Mouse (Mus musculus) limb, embryonic 12.5 days (tissue): ENCODE data around the gene Emc6. TPM values are rescaled to one million over a fixed set of nuclear protein-coding genes. Genes with fewer than 3 reads are reported as not detected.

ENCODE experiments used
- ATAC-seq: fragments of 200-750 bp; cut with Nextera tagmentation; 2 replicates; pipeline ENCODE4 v1.8.0; 2017; ENCODE audit warnings: low read depth, moderate TSS enrichment; ENCODE audit not compliant: insufficient number of reproducible peaks, insufficient read depth, low FRiP score, low TSS enrichment
- H3K27ac ChIP-seq: fragments of 300-500 bp; sonication (generic); 2 replicates; pipeline ENCODE4 v1.5.1; 2016; ENCODE audit warnings: mild to moderate bottlenecking, moderate library complexity
- H3K27me3 ChIP-seq: fragments of 300-500 bp; sonication (generic); 2 replicates; pipeline ENCODE4 v1.6.1; 2016; ENCODE audit warnings: mild to moderate bottlenecking, moderate library complexity
- H3K36me3 ChIP-seq: fragments of 300-500 bp; sonication (generic); 2 replicates; pipeline ENCODE4 v1.6.1; 2016; ENCODE audit warnings: mild to moderate bottlenecking, moderate library complexity
- H3K4me1 ChIP-seq: fragments of 300-500 bp; sonication (generic); replicated peaks from 2 replicates; pipeline ENCODE4 v1.6.1; 2016
- H3K4me2 ChIP-seq: fragments of 300-500 bp; sonication (generic); 2 replicates; pipeline ENCODE4 v1.6.1; 2016; ENCODE audit warnings: mild to moderate bottlenecking, moderate library complexity
- H3K4me3 ChIP-seq: fragments of 300-500 bp; sonication (generic); replicated peaks from 2 replicates; pipeline ENCODE4 v1.5.1; 2016; ENCODE audit warnings: mild to moderate bottlenecking
- H3K9ac ChIP-seq: fragments of 300-500 bp; sonication (generic); replicated peaks from 2 replicates; pipeline ENCODE4 v1.6.1; 2016; ENCODE audit warnings: mild to moderate bottlenecking, moderate library complexity
- H3K9me3 ChIP-seq: fragments of 300-500 bp; sonication (generic); 2 replicates; pipeline ENCODE4 v1.6.1; 2016; ENCODE audit warnings: mild to moderate bottlenecking, moderate library complexity
- WGBS: fragments of 180-500 bp; shearing (Covaris S2); methylation state at CpG from one replicate; pipeline ENCODE4 v1.1.7; 2016; 5-methylcytosine and 5-hydroxymethylcytosine counted together
- polyA plus RNA-seq: library from polyadenylated mRNA; unstranded; fragments of >200 nt; fragmentation: Nextera tagmentation; extraction: Ambion mirVana; gene quantifications from 2 replicates; pipeline ENCODE4 v1.2.1, GENCODE M21; 2016

Emc6 gene
- 99.3 and 101 TPM in 2 replicates for polyA plus RNA-seq

DNA sequence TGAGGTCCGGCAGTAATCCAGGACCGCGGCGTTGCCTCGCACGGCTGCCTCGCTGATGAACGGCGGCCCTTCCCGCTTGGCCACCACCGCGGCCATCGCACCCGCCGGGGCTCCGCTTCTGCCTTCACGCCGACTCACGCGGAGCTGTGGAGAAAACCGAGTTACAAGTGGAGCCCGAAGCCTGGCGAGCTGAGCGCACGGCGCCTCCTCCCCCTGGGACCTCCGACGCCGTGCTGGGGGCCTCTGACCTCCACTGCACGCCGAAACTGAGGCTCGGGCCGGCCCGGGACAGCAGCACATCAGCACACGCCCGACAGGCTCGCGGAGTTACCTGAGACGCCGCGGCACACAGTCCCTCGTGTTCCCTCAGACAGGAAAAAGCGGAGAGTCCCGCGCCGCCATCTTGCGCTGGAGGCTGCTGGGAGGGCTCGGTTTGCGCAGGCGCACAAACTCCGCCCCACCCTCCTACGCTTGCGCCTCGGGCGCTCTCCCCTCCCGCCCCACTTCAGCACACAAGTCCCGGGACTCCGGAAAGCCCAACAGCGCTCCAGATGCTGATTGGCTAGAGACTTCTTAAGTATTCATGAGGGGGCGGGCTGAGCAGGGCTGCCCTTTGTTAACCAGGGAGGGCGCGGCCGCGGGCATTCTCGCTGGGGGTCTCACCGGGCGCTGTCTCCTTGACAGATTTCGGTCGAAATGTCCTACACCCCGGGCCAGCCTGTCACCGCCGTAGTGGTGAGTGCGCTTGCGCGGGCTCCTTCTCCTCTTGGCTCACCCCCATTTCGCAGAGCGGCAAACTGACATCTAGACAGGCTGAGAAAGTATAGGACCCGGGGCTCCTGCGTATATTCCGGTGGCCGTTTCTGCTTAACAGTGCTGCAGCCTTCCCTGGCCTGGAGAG is at the start of gene Emc6, which contains the start of gene Tax1bp3:
Gene Emc6 (minus strand): TSS at position 430 of the 901 bp plus-strand sequence.
Gene Tax1bp3 (plus strand): TSS at position 476 of the 901 bp plus-strand sequence.
- peak; percentile 98 for ATAC-seq
- Histone ChIP-seq H3K27ac (peak within 1 kb of the TSS; percentile 96), H3K36me3 (peaks cover 24% of the 10 kb centered on the region), H3K4me2 (peak within 1 kb of the TSS; percentile 76), H3K27me3 (no peaks in the 10 kb centered on the region), H3K9ac (peak within 1 kb of the TSS; percentile 86), H3K4me3 (peak within 1 kb of the TSS; percentile 85), H3K4me1 (peaks cover 31% of the 10 kb centered on the region), H3K9me3 (no peaks in the 10 kb centered on the region)
- under 1% methylated on average over 81 of the region's 81 CpGs for WGBS

- Histone ChIP-seq H3K27ac (no peak overlapping the region), H3K36me3 (no peaks in the 10 kb centered on the region), H3K4me3 (no peak overlapping the region), H3K4me1 (no peaks in the 10 kb centered on the region), H3K27me3 (no peaks in the 10 kb centered on the region), H3K4me2 (no peak overlapping the region), H3K9ac (no peak overlapping the region), H3K9me3 (peaks cover 8% of the 10 kb centered on the region)
- ATAC-seq, result no peak
- WGBS, result 89% methylated on average over 6 of the region's 6 CpGs
Measured at GRCm38 (mm10) chr11:73225856-73226255, 49.0 kb upstream of the Emc6 start.

GRCm38 (mm10) chr11:73223966-73224365 is 47.1 kb upstream of the Emc6 start:
- Histone ChIP-seq H3K27ac (no peak overlapping the region), H3K36me3 (no peaks in the 10 kb centered on the region), H3K27me3 (no peaks in the 10 kb centered on the region), H3K9ac (no peak overlapping the region), H3K4me2 (no peak overlapping the region), H3K9me3 (peaks cover 4% of the 10 kb centered on the region), H3K4me3 (no peak overlapping the region), H3K4me1 (no peaks in the 10 kb centered on the region)
- ATAC-seq, result no peak
- 81% methylated on average over 2 of the region's 2 CpGs for WGBS

- H3K9me3 ChIP-seq, result no peaks in the 10 kb centered on the region
- no peak overlapping the region for H3K9ac ChIP-seq
- no peaks in the 10 kb centered on the region for H3K27me3 ChIP-seq
- H3K4me2 ChIP-seq, result no peak overlapping the region
- no peaks in the 10 kb centered on the region for H3K36me3 ChIP-seq
- no peaks in the 10 kb centered on the region for H3K4me1 ChIP-seq
- no peak for ATAC-seq
- 36% methylated on average over 5 of the region's 5 CpGs for WGBS
- no peak overlapping the region for H3K27ac ChIP-seq
- H3K4me3 ChIP-seq, result no peak overlapping the region
Measured at GRCm38 (mm10) chr11:73222846-73223245, 46.0 kb upstream of the Emc6 start.

GRCm38 (mm10) chr11:73220651-73221050 is 43.8 kb upstream of the Emc6 start:
- no peak overlapping the region for H3K9ac ChIP-seq
- 84% methylated on average over 1 of the region's 1 CpGs for WGBS
- ATAC-seq, result no peak
- no peak overlapping the region for H3K4me2 ChIP-seq
- H3K27me3 ChIP-seq, result no peaks in the 10 kb centered on the region
- H3K36me3 ChIP-seq, result no peaks in the 10 kb centered on the region
- H3K27ac ChIP-seq, result no peak overlapping the region
- no peaks in the 10 kb centered on the region for H3K4me1 ChIP-seq
- H3K9me3 ChIP-seq, result no peaks in the 10 kb centered on the region
- H3K4me3 ChIP-seq, result no peak overlapping the region

DNA sequence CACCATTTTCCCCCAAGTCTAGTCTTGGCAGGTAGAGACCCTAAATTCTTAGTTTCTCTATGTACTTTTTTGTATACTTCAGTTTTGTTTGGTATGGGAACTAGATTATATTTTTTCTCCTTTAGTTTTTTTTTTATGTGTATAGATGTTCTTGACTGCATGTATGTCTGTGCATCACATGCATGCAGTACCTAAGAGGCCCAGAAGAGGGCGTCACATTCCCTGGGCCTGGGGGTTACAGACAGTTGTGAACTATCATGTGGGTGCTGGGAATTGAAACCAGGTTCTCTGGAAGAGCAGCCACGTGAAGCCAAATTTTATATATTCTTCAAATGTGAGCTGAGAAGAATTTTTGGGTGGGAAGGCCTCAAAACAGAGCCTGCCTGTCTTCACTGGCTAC is 42.8 kb upstream of the Emc6 start:
- Histone ChIP-seq H3K9me3 (no peaks in the 10 kb centered on the region), H3K9ac (no peak overlapping the region), H3K27ac (no peak overlapping the region), H3K27me3 (no peaks in the 10 kb centered on the region), H3K36me3 (no peaks in the 10 kb centered on the region), H3K4me1 (no peaks in the 10 kb centered on the region), H3K4me2 (no peak overlapping the region), H3K4me3 (no peak overlapping the region)
- WGBS, result 54% methylated on average over 2 of the region's 2 CpGs
- ATAC-seq, result no peak

- Histone ChIP-seq H3K9me3 (no peaks in the 10 kb centered on the region), H3K4me3 (no peak overlapping the region), H3K4me2 (no peak overlapping the region), H3K9ac (no peak overlapping the region), H3K4me1 (no peaks in the 10 kb centered on the region), H3K27ac (no peak overlapping the region), H3K27me3 (no peaks in the 10 kb centered on the region), H3K36me3 (no peaks in the 10 kb centered on the region)
- 79% methylated on average over 3 of the region's 3 CpGs for WGBS
- ATAC-seq, result no peak
Measured at GRCm38 (mm10) chr11:73213956-73214355, 37.1 kb upstream of the Emc6 start.

DNA sequence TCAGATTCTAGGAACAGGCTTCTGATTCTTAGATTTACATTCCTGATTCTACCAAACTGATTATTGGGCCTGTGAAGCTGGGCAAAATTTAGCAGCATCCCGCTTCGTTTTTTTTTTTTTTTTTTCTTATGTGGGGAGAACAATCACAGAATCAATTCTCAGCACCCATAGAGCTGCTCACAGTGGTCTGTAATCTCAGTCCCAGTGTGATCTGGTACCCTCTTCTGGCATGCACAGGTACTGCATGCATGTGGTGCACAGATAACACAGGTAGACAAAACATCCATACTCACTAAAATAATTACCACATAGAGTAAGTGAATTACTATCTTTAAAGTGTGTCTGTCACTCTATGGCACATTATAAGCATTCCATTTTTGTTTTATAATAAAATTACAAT is 30.8 kb upstream of the Emc6 start:
- 78% methylated on average over 2 of the region's 2 CpGs for WGBS
- no peak for ATAC-seq

DNA sequence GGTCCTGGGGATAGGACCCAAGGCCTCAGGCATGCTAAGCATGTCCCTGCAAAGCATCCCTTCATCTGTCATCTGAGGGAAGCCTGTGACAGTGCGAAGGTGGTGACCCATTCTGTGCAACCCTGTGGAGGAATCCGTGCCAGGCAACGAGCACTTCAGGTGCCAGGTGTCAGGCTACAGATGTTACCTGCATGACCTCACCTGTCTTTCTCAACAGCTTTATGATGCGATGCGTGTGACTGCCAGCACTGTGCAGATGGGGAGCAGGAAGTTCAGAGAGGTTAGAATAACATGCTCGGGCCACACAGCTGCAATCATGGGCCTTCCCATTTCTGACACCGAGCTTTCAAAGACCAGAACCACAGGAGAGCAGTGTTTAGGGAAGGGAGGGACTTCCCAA is 28.4 kb upstream of the Emc6 start:
- no peak for ATAC-seq
- Histone ChIP-seq H3K9ac (no peak overlapping the region), H3K4me2 (no peak overlapping the region), H3K27ac (no peak overlapping the region), H3K4me3 (no peak overlapping the region), H3K27me3 (peaks cover under 1% of the 10 kb centered on the region; the same call in 1 of the 2 replicates), H3K36me3 (no peaks in the 10 kb centered on the region), H3K9me3 (no peaks in the 10 kb centered on the region), H3K4me1 (no peaks in the 10 kb centered on the region)
- WGBS, result 69% methylated on average over 7 of the region's 7 CpGs

More for the DNA sequence above, 30.8 kb upstream of the Emc6 start:
- Histone ChIP-seq H3K9me3 (no peaks in the 10 kb centered on the region), H3K27ac (no peak overlapping the region), H3K4me1 (no peaks in the 10 kb centered on the region), H3K27me3 (no peaks in the 10 kb centered on the region), H3K36me3 (no peaks in the 10 kb centered on the region), H3K4me3 (no peak overlapping the region), H3K9ac (no peak overlapping the region), H3K4me2 (no peak overlapping the region)

GRCm38 (mm10) chr11:73203895-73204294 is 27.1 kb upstream of the Emc6 start:
- Histone ChIP-seq H3K4me1 (peaks cover 5% of the 10 kb centered on the region; the same call in 1 of the 2 replicates), H3K27me3 (peaks cover 7% of the 10 kb centered on the region; the same call in 1 of the 2 replicates), H3K4me2 (no peak overlapping the region), H3K9me3 (no peaks in the 10 kb centered on the region), H3K36me3 (no peaks in the 10 kb centered on the region), H3K9ac (no peak overlapping the region), H3K4me3 (no peak overlapping the region), H3K27ac (no peak overlapping the region)
- WGBS, result 88% methylated on average over 8 of the region's 8 CpGs
- ATAC-seq, result no peak

- H3K9ac ChIP-seq, result no peak overlapping the region
- no peak overlapping the region for H3K4me2 ChIP-seq
- H3K4me3 ChIP-seq, result no peak overlapping the region
- 42% methylated on average over 4 of the region's 4 CpGs for WGBS
- ATAC-seq, result no peak
- peaks cover 7% of the 10 kb centered on the region; the same call in 1 of the 2 replicates for H3K27me3 ChIP-seq
- H3K4me1 ChIP-seq, result peaks cover 15% of the 10 kb centered on the region
- no peaks in the 10 kb centered on the region for H3K9me3 ChIP-seq
- H3K36me3 ChIP-seq, result no peaks in the 10 kb centered on the region
- H3K27ac ChIP-seq, result no peak overlapping the region
Measured at GRCm38 (mm10) chr11:73201597-73201996, 24.8 kb upstream of the Emc6 start.
